Mouse (Mus musculus) c-Kit-positive CD71-positive TER-119-positive erythroid progenitor cells, embryonic 14.5 days (primary cell): ENCODE data around the gene Fgf13.
A peak's percentile ranks its signal among the peaks of the same experiment; 100 is the strongest.

Source experiments
- DNase-seq: peaks from one replicate; pipeline ENCODE4 v3.0.0-alpha.2; 2013; ENCODE audit warnings: low spot score

Fgf13 gene

GRCm38 (mm10) chrX:59186922-59187321 is 380.9 kb downstream of the Fgf13 start:
- DNase-seq, result no peak

- no peak for DNase-seq
Observed at GRCm38 (mm10) chrX:59182323-59182722, 385.5 kb downstream of the Fgf13 start.

- no peak for DNase-seq
Observed at GRCm38 (mm10) chrX:59179627-59180026, 388.2 kb downstream of the Fgf13 start.

GRCm38 (mm10) chrX:59179081-59179596 is 388.7 kb downstream of the Fgf13 start:
- no peak for DNase-seq

- no peak for DNase-seq
Observed at GRCm38 (mm10) chrX:59177653-59178052, 390.2 kb downstream of the Fgf13 start.

GRCm38 (mm10) chrX:59172200-59172599 is 395.7 kb downstream of the Fgf13 start:
- peak; percentile 0 for DNase-seq

- no peak for DNase-seq
Observed at GRCm38 (mm10) chrX:59166763-59167162, 401.1 kb downstream of the Fgf13 start.

GRCm38 (mm10) chrX:59141947-59142346 is 425.9 kb downstream of the Fgf13 start:
- no peak for DNase-seq

- DNase-seq, result no peak
Observed at GRCm38 (mm10) chrX:59134928-59135361, 432.9 kb downstream of the Fgf13 start.

- no peak for DNase-seq
Observed at GRCm38 (mm10) chrX:59134166-59134861, 433.6 kb downstream of the Fgf13 start.

- no peak for DNase-seq
Observed at GRCm38 (mm10) chrX:59133834-59134165, 434.1 kb downstream of the Fgf13 start.

GRCm38 (mm10) chrX:59133416-59133815 is 434.5 kb downstream of the Fgf13 start:
- DNase-seq, result no peak

- no peak for DNase-seq
Observed at GRCm38 (mm10) chrX:59126637-59127036, 441.2 kb downstream of the Fgf13 start.

GRCm38 (mm10) chrX:59113187-59113586 is 454.7 kb downstream of the Fgf13 start:
- DNase-seq, result no peak

- no peak for DNase-seq
Observed at GRCm38 (mm10) chrX:59085928-59086327, 481.9 kb downstream of the Fgf13 start.

- DNase-seq, result no peak
Observed at GRCm38 (mm10) chrX:59080427-59080826, 487.4 kb downstream of the Fgf13 start.

GRCm38 (mm10) chrX:59072083-59072482 is 495.8 kb downstream of the Fgf13 start:
- DNase-seq, result no peak

- DNase-seq, result no peak
Observed at GRCm38 (mm10) chrX:59063157-59063556, 504.7 kb downstream of the Fgf13 start.

GRCm38 (mm10) chrX:59034969-59035368 is 532.9 kb downstream of the Fgf13 start:
- no peak for DNase-seq
